ENCODE assay signal across 24 mouse cellular contexts in the genomic region with DNA sequence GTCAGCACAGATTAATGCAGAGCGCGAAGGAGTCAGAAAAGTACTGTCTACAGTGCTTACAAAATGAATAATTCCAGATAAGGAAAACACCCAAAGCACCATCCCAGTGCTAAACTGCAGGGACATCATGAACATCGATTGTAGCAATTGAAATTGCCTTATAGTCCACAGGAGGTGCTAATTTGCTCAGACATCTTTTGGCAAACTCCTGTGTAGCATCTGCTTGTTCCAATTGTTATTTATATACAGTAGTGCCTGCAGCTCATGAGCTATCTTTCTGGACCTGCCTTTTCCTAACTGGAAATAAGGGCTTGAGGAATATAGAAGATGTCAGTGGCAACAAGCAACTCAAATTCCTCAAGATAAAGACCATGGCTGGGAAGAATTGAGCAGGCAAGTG.
A peak's percentile ranks its signal among the peaks of the same experiment; 100 is the strongest.
DNase-seq lines count a peak whose midpoint lies in the region; ATAC-seq and TF ChIP-seq lines count a peak whose summit lies in the region.
"Had no signal": no experiment of that assay in that cellular context is flagged by ENCODE, and none has a peak within 500 bp of the region (broad histone marks: within the 10 kb centered on the region; RNA-seq: fewer than 3 reads in every experiment).

No protein-coding gene starts in this region.

- peak; percentile 32 for DNase-seq in cerebellum, adult 9-10 months
- DNase-seq in cerebellum, postnatal 36 days = no peak
- DNase-seq in hindbrain, embryonic 14.5 days (ENCODE audit: low spot score) = peak; percentile 55
- peak; percentile 66 for DNase-seq in midbrain, postnatal 0 days (ENCODE audit: low spot score)
- peak; percentile 66 for DNase-seq in telencephalon, adult 2 months (ENCODE audit: low read depth, low spot score)
- DNase-seq: adrenal gland, postnatal 25 days; gastrocnemius, postnatal 25 days; heart, adult 2 months; kidney, adult 2 months; kidney, postnatal 14 days; lung, embryonic 14.5 days; lung, postnatal 36 days; right cerebral cortex, postnatal 4 days had no signal

- no peaks in the 10 kb centered on the region for H3K9me3 ChIP-seq in hindbrain, embryonic 14.5 days (ENCODE audit: control insufficient read depth, low read length)
- no peaks in the 10 kb centered on the region for H3K9me3 ChIP-seq in hindbrain, embryonic 12.5 days (replicated peaks)
- no peaks in the 10 kb centered on the region for H3K9me3 ChIP-seq in midbrain, postnatal 0 days (ENCODE audit: low read length)
- H3K9me3 ChIP-seq in midbrain, embryonic 13.5 days = no peaks in the 10 kb centered on the region
- H3K9me3 ChIP-seq: embryonic facial prominence, embryonic 12.5 days; forebrain, embryonic 15.5 days; heart, embryonic 15.5 days; limb, embryonic 12.5 days; liver, embryonic 12.5 days had no signal

- H3K4me1 ChIP-seq in hindbrain, embryonic 14.5 days (replicated peaks; ENCODE audit: control insufficient read depth, insufficient read depth, low read length) = no peaks in the 10 kb centered on the region
- no peaks in the 10 kb centered on the region for H3K4me1 ChIP-seq in hindbrain, embryonic 12.5 days
- no peaks in the 10 kb centered on the region for H3K4me1 ChIP-seq in midbrain, postnatal 0 days (ENCODE audit: insufficient read depth, low read length)
- H3K4me1 ChIP-seq in midbrain, embryonic 13.5 days (replicated peaks) = no peaks in the 10 kb centered on the region
- H3K4me1 ChIP-seq: forebrain, embryonic 15.5 days; heart, embryonic 15.5 days; limb, embryonic 12.5 days; liver, embryonic 12.5 days had no signal

- H3K36me3 ChIP-seq in hindbrain, embryonic 14.5 days (replicated peaks; ENCODE audit: control insufficient read depth, insufficient read depth) = no peaks in the 10 kb centered on the region
- no peaks in the 10 kb centered on the region for H3K36me3 ChIP-seq in hindbrain, embryonic 12.5 days
- no peaks in the 10 kb centered on the region for H3K36me3 ChIP-seq in midbrain, postnatal 0 days (ENCODE audit: insufficient read depth, low read length)
- no peaks in the 10 kb centered on the region for H3K36me3 ChIP-seq in midbrain, embryonic 13.5 days
- H3K36me3 ChIP-seq: embryonic facial prominence, embryonic 12.5 days; forebrain, embryonic 15.5 days; heart, embryonic 15.5 days; limb, embryonic 12.5 days; liver, embryonic 12.5 days had no signal

- no peak overlapping the region for H3K4me2 ChIP-seq in hindbrain, embryonic 14.5 days (replicated peaks)
- H3K4me2 ChIP-seq in hindbrain, embryonic 12.5 days (replicated peaks) = no peak overlapping the region
- no peak overlapping the region for H3K4me2 ChIP-seq in midbrain, postnatal 0 days (ENCODE audit: low read depth, low read length, poor library complexity, severe bottlenecking)
- H3K4me2 ChIP-seq in midbrain, embryonic 13.5 days (replicated peaks) = no peak overlapping the region
- H3K4me2 ChIP-seq: embryonic facial prominence, embryonic 12.5 days; forebrain, embryonic 15.5 days; heart, embryonic 15.5 days; limb, embryonic 12.5 days; liver, embryonic 12.5 days; lung, embryonic 14.5 days had no signal

- 0 out of 2 replicates have a peak, but pooled peaks have one; percentile 13 for TF ChIP-seq CTCF in midbrain, postnatal 0 days (IDR thresholded peaks at IDR 0.05)

- WGBS in hindbrain, embryonic 14.5 days = 59% methylated on average over 3 of the region's 3 CpGs
- WGBS in hindbrain, embryonic 12.5 days = 80% methylated on average over 3 of the region's 3 CpGs
- 69% methylated on average over 3 of the region's 3 CpGs for WGBS in midbrain, postnatal 0 days
- 85% methylated on average over 3 of the region's 3 CpGs for WGBS in midbrain, embryonic 13.5 days

- no peak overlapping the region for H3K9ac ChIP-seq in hindbrain, embryonic 14.5 days
- no peak overlapping the region for H3K9ac ChIP-seq in hindbrain, embryonic 12.5 days
- H3K9ac ChIP-seq in midbrain, postnatal 0 days (replicated peaks; ENCODE audit: low read length, poor library complexity, severe bottlenecking) = no peak overlapping the region
- no peak overlapping the region for H3K9ac ChIP-seq in midbrain, embryonic 13.5 days (replicated peaks)
- H3K9ac ChIP-seq: embryonic facial prominence, embryonic 12.5 days; forebrain, embryonic 15.5 days; heart, embryonic 15.5 days; limb, embryonic 12.5 days; liver, embryonic 12.5 days; lung, embryonic 14.5 days had no signal

- H3K4me3 ChIP-seq in hindbrain, embryonic 14.5 days (replicated peaks; ENCODE audit: low read length) = no peak overlapping the region
- H3K4me3 ChIP-seq in hindbrain, embryonic 12.5 days = no peak overlapping the region
- no peak overlapping the region for H3K4me3 ChIP-seq in midbrain, postnatal 0 days (ENCODE audit: low read depth, low read length)
- no peak overlapping the region for H3K4me3 ChIP-seq in midbrain, embryonic 13.5 days (replicated peaks)
- H3K4me3 ChIP-seq: embryonic facial prominence, embryonic 12.5 days; erythroblast, embryonic 14.5 days; forebrain, embryonic 15.5 days; heart, adult 2 months; heart, embryonic 15.5 days; limb, embryonic 12.5 days; liver, embryonic 12.5 days had no signal

- ATAC-seq in hindbrain, embryonic 14.5 days (ENCODE audit: low FRiP score) = no peak
- ATAC-seq in hindbrain, embryonic 12.5 days (ENCODE audit: low FRiP score) = no peak
- no peak for ATAC-seq in midbrain, postnatal 0 days (ENCODE audit: low FRiP score)
- ATAC-seq in midbrain, embryonic 13.5 days = no peak
- no peak for ATAC-seq in megakaryocyte-erythroid progenitor cell, adult 5-6 weeks (replicated peaks; ENCODE audit: low FRiP score, low TSS enrichment, poor library complexity, severe bottlenecking)
- ATAC-seq: forebrain, embryonic 15.5 days; inflammation-experienced regulatory T-cells, adult 6 months; liver, embryonic 12.5 days had no signal

- no peaks in the 10 kb centered on the region for H3K27me3 ChIP-seq in hindbrain, embryonic 14.5 days (ENCODE audit: control insufficient read depth, insufficient read depth, low read length)
- no peaks in the 10 kb centered on the region for H3K27me3 ChIP-seq in hindbrain, embryonic 12.5 days
- H3K27me3 ChIP-seq in midbrain, postnatal 0 days (ENCODE audit: insufficient read depth, low read length) = no peaks in the 10 kb centered on the region
- H3K27me3 ChIP-seq in midbrain, embryonic 13.5 days = no peaks in the 10 kb centered on the region
- H3K27me3 ChIP-seq: CH12.LX; embryonic facial prominence, embryonic 12.5 days; forebrain, embryonic 15.5 days; heart, embryonic 15.5 days; limb, embryonic 12.5 days; liver, embryonic 12.5 days had no signal

- no peak overlapping the region for H3K27ac ChIP-seq in hindbrain, embryonic 14.5 days
- H3K27ac ChIP-seq in hindbrain, embryonic 12.5 days = no peak overlapping the region
- no peak overlapping the region for H3K27ac ChIP-seq in midbrain, postnatal 0 days (ENCODE audit: low read depth, low read length)
- no peak overlapping the region for H3K27ac ChIP-seq in midbrain, embryonic 13.5 days
- H3K27ac ChIP-seq: embryonic facial prominence, embryonic 12.5 days; forebrain, embryonic 15.5 days; heart, adult 2 months; heart, embryonic 15.5 days; limb, embryonic 12.5 days; liver, embryonic 12.5 days had no signal

Comparison
In these comparisons a context has a peak if more than half of its experiments do, and no peak if none do; other contexts are left out.
1. DNase-seq: peak in cerebellum, adult 9-10 months (single experiment), hindbrain, embryonic 14.5 days (single experiment), midbrain, postnatal 0 days (single experiment) and telencephalon, adult 2 months (single experiment); none in cerebellum, postnatal 36 days (0 of 2).